Mouse (Mus musculus): Measurements from ENCODE around the gene Hirip3.
A peak's percentile ranks its signal among the peaks of the same experiment; 100 is the strongest.

Hirip3 gene

DNA sequence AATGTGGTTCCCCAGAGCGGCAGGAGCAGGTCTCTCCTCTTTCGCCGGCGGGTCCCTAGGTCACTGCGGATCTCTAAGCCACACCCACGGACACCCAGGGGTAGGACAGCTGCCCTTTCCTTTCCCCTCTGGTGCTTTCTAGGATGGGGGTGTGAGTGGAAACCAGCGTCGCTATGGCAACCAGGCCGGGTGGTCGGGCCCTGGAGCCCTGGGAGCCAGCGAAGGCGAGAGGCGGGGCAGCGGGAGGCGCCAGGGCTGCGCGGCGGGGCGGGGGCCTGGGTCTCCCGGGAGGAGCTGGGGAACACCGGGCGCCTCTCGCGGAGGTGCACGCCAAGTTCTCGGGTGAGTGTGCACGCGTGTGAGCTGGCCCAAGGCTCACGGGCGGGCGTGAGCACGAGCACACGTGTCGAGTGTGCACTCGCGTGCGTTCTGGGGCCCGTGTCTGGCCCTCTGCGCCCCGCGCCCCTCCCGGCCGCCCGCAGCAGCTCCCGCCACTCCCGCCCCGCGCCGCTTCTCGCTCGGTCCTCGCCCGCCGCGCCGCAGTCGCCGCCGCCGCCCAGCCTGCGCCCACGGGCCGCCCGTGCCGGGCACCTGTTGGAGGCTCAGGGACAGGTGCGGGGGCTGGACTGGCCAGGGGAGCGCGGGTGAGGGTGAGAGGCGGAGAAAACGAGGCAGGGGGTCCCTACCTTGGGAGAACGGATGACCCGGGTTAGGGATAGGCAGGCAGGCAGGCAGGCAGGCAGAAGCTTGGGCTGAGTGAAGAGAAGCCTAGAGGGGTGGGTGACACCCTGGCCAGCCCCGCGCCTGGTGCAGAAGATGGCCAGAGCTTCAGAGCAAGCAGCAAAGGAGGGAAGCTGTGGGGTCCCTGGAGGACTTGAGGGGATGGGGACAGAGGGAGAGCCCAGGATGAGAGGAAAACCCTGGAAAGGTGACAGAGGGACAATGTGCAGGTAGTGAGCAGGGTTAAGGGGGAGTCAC, 14.1 kb upstream of the Hirip3 start:
- Histone ChIP-seq H3K4me3 (replicated peaks; ENCODE audit: low read length) (peak overlapping the region; percentile 82), H3K36me3 (ENCODE audit: insufficient read depth, low read length) (peaks cover 35% of the 10 kb centered on the region), H3K4me1 (replicated peaks; ENCODE audit: low read depth, low read length) (peaks cover 47% of the 10 kb centered on the region), H3K27me3 (ENCODE audit: insufficient read depth, low read length) (peaks cover 43% of the 10 kb centered on the region), H3K9me3 (ENCODE audit: low read length) (no peaks in the 10 kb centered on the region)
- TF ChIP-seq POU5F1 (IDR thresholded peaks at IDR 0.05; ENCODE audit: borderline replicate concordance, low read length) = no peak
- no peak for TF ChIP-seq NANOG (IDR thresholded peaks at IDR 0.05; ENCODE audit: borderline replicate concordance, low read length)
- no peak for TF ChIP-seq CTCF (conservative IDR thresholded peaks at IDR 0.05; ENCODE audit: low read length)

DNA sequence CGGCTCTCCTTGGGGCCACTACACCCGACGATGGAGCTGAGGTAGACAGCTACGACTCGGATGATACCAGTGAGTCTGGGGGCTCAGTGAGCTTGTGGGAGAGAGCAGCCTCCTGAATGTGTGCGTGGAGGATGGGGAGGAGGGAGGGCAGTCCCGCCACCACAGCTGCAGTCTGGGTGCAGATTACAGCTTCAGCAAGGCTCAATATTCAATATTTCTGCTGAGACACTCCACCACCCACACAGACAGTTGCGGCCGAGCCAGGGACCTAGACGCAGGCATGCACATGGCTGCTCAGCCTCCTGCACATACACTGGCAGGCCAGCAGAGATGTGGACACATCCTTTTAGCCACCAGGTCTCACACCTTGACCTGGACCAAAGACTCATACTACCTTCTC, 13.0 kb upstream of the Hirip3 start:
- Histone ChIP-seq H3K27me3 (ENCODE audit: insufficient read depth, low read length) (peaks cover 35% of the 10 kb centered on the region), H3K4me1 (replicated peaks; ENCODE audit: low read depth, low read length) (peaks cover 58% of the 10 kb centered on the region), H3K9me3 (ENCODE audit: low read length) (no peaks in the 10 kb centered on the region), H3K36me3 (ENCODE audit: insufficient read depth, low read length) (peaks cover 46% of the 10 kb centered on the region), H3K4me3 (replicated peaks; ENCODE audit: low read length) (peak overlapping the region; percentile 82)
- TF ChIP-seq POU5F1 (IDR thresholded peaks at IDR 0.05; ENCODE audit: borderline replicate concordance, low read length) (no peak), NANOG (IDR thresholded peaks at IDR 0.05; ENCODE audit: borderline replicate concordance, low read length) (no peak), CTCF (conservative IDR thresholded peaks at IDR 0.05; ENCODE audit: low read length) (no peak)

DNA sequence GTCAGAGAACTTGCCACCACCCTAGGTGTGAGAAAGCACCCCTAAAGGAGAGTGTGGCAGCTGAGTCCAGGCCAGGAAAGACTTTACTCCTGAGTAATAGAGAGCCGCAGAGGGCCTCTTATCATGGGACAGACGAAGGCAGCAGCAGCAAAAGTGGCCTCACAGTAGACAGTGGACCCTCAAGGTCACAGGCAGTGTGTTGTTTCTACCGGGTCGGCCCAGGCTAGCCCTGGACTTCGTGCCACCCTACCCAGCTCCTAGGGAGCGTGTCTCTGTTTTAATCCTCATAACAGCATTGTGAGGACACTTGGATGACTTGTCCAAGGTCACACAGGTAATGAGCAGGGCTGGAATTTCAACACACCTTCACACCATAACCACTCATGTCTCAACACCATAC, 11.6 kb upstream of the Hirip3 start:
- H3K4me3 ChIP-seq (replicated peaks; ENCODE audit: low read length) = no peak overlapping the region
- H3K4me1 ChIP-seq (replicated peaks; ENCODE audit: low read depth, low read length) = peaks cover 72% of the 10 kb centered on the region
- H3K27me3 ChIP-seq (ENCODE audit: insufficient read depth, low read length) = peaks cover 32% of the 10 kb centered on the region
- no peaks in the 10 kb centered on the region for H3K9me3 ChIP-seq (ENCODE audit: low read length)
- TF ChIP-seq POU5F1 (IDR thresholded peaks at IDR 0.05; ENCODE audit: borderline replicate concordance, low read length) = no peak
- TF ChIP-seq CTCF (conservative IDR thresholded peaks at IDR 0.05; ENCODE audit: low read length) = no peak
- no peak for TF ChIP-seq NANOG (IDR thresholded peaks at IDR 0.05; ENCODE audit: borderline replicate concordance, low read length)
- peaks cover 59% of the 10 kb centered on the region for H3K36me3 ChIP-seq (ENCODE audit: insufficient read depth, low read length)

DNA sequence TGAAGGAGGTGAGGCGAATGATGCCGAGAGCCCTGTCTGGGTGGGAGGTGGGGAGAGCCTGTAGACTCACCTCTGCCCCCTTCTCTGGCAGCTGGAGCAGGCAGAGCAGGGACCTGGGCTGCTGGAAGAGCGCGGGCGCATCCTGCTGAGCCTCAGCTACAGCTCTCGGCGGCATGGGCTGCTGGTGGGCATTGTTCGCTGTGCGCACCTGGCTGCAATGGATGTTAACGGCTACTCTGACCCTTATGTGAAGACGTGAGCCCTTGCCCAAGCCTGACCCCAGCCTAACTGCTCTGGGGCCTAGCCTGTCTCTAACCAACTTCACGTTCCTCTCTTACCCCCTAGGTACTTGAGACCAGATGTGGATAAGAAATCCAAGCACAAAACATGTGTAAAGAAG, 10.6 kb upstream of the Hirip3 start:
- H3K9me3 ChIP-seq (ENCODE audit: low read length) = no peaks in the 10 kb centered on the region
- peaks cover 32% of the 10 kb centered on the region for H3K27me3 ChIP-seq (ENCODE audit: insufficient read depth, low read length)
- H3K36me3 ChIP-seq (ENCODE audit: insufficient read depth, low read length) = peaks cover 70% of the 10 kb centered on the region
- peaks cover 82% of the 10 kb centered on the region for H3K4me1 ChIP-seq (replicated peaks; ENCODE audit: low read depth, low read length)
- H3K4me3 ChIP-seq (replicated peaks; ENCODE audit: low read length) = peak overlapping the region; percentile 20; the same call in 1 of the 2 replicates
- no peak for TF ChIP-seq POU5F1 (IDR thresholded peaks at IDR 0.05; ENCODE audit: borderline replicate concordance, low read length)
- TF ChIP-seq NANOG (IDR thresholded peaks at IDR 0.05; ENCODE audit: borderline replicate concordance, low read length) = no peak
- TF ChIP-seq CTCF (conservative IDR thresholded peaks at IDR 0.05; ENCODE audit: low read length) = no peak

DNA sequence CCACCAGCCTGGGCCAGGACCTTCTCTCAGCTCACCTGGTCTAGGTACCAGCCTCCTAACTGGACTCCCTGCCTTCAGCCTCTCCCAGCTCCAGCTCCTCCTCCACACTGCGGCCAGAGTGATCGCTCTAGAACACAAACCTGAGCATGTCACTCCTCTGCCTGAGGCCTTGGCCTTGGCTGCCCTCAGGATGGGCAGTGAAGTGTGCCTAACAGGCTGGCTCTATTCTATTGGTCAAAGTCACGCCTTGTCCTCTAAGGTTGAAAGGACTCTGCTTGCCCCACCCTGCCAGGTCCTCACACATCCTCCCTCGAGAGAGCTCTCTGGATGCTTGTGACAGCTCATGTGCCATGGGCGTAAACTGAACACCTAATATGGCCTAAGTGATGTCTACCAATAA, 8.3 kb upstream of the Hirip3 start:
- Histone ChIP-seq H3K9me3 (ENCODE audit: low read length) (no peaks in the 10 kb centered on the region), H3K27me3 (ENCODE audit: insufficient read depth, low read length) (peaks cover 19% of the 10 kb centered on the region), H3K4me1 (replicated peaks; ENCODE audit: low read depth, low read length) (peaks cover 91% of the 10 kb centered on the region), H3K36me3 (ENCODE audit: insufficient read depth, low read length) (peaks cover 91% of the 10 kb centered on the region), H3K4me3 (replicated peaks; ENCODE audit: low read length) (no peak overlapping the region; the same call in 1 of the 2 replicates)
- TF ChIP-seq POU5F1 (IDR thresholded peaks at IDR 0.05; ENCODE audit: borderline replicate concordance, low read length) (no peak), CTCF (conservative IDR thresholded peaks at IDR 0.05; ENCODE audit: low read length) (no peak), NANOG (IDR thresholded peaks at IDR 0.05; ENCODE audit: borderline replicate concordance, low read length) (no peak)

DNA sequence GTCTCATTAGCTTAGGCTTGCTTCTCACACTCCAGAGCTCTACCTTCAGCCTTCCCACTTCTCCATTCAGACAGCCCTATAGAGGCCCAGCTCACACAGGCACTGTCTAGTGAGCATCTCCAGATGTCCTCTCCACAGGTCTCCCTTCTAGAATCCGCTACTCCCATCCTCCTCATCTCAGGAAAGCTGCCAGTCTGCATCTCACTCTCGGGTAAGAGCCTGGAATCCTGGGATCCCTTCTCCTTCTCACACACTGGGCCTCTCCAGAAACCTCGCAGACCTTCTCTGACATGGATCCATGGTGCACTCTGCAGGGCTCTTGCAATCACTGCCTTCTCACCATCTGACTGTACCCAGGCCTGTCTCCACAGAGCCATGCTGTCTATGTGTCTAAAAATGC, 6.1 kb upstream of the Hirip3 start:
- Histone ChIP-seq H3K4me1 (replicated peaks; ENCODE audit: low read depth, low read length) (peaks cover 99% of the 10 kb centered on the region), H3K27me3 (ENCODE audit: insufficient read depth, low read length) (no peaks in the 10 kb centered on the region), H3K9me3 (ENCODE audit: low read length) (no peaks in the 10 kb centered on the region), H3K4me3 (replicated peaks; ENCODE audit: low read length) (peak overlapping the region; percentile 39), H3K36me3 (ENCODE audit: insufficient read depth, low read length) (peaks cover 99% of the 10 kb centered on the region)
- TF ChIP-seq CTCF (conservative IDR thresholded peaks at IDR 0.05; ENCODE audit: low read length) = no peak
- no peak for TF ChIP-seq NANOG (IDR thresholded peaks at IDR 0.05; ENCODE audit: borderline replicate concordance, low read length)
- no peak for TF ChIP-seq POU5F1 (IDR thresholded peaks at IDR 0.05; ENCODE audit: borderline replicate concordance, low read length)

DNA sequence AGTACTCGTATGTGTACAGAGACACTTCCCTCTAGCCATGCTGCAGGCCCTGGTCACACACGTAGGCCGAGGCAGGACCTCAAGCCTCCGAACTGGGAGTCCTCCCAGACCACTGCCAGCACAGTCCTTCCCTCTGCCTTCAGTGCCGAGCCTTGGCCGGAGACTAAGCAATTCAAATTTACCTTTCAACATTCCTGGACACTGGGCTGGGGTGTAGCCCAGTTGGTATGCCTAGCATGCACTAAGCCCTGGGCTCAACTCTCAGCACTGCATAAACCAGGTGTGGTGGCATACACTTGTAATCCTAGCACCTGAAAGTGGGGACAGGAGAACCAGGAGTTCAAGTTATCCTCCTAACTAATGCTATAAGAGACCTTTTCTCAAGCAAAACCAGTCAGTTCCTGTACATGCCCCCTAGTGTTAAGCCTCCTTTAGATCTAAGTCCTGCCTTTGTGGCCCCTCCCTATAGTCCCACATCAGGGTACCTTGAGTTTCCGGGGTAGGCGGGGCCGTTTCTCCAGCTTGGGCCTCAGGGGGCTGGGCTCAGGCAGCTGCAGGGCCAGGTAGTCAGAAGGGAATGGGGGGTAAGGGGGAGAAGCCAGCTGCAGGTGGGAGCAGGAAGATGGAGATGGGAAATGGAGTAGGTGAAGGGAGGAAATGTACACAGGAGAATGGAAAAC, 4.9 kb upstream of the Hirip3 start:
- no peaks in the 10 kb centered on the region for H3K9me3 ChIP-seq (ENCODE audit: low read length)
- H3K4me3 ChIP-seq (replicated peaks; ENCODE audit: low read length) = peak overlapping the region; percentile 39
- H3K4me1 ChIP-seq (replicated peaks; ENCODE audit: low read depth, low read length) = peaks cover 93% of the 10 kb centered on the region
- TF ChIP-seq POU5F1 (IDR thresholded peaks at IDR 0.05; ENCODE audit: borderline replicate concordance, low read length) = no peak
- H3K27me3 ChIP-seq (ENCODE audit: insufficient read depth, low read length) = no peaks in the 10 kb centered on the region
- peaks cover 93% of the 10 kb centered on the region for H3K36me3 ChIP-seq (ENCODE audit: insufficient read depth, low read length)

DNA sequence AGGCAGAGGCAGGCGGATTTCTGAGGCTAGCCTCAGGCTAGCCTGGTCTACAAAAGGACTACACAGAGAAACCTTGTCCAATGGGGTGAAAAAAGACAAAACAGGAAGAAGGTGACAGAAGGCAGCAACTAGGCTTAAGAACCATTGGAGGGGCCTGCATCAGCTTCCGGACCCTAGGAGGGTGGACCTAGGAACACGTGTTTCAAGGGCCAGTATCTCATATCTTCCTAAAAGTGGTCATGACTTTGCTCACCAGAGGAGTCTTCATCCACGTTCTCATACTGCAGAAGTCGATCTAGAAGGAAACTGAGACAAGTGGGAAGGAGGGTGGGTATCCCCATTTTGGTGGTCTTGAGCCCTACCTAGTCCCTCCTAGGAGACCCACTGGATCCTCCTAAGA, 785 bp upstream of the Hirip3 start:
- peaks cover 83% of the 10 kb centered on the region for H3K36me3 ChIP-seq (ENCODE audit: insufficient read depth, low read length)
- peaks cover 85% of the 10 kb centered on the region for H3K4me1 ChIP-seq (replicated peaks; ENCODE audit: low read depth, low read length)
- H3K27me3 ChIP-seq (ENCODE audit: insufficient read depth, low read length) = no peaks in the 10 kb centered on the region
- H3K4me3 ChIP-seq (replicated peaks; ENCODE audit: low read length) = peak overlapping the region; percentile 95
- peaks cover 6% of the 10 kb centered on the region for H3K9me3 ChIP-seq (ENCODE audit: low read length)
- TF ChIP-seq NANOG (IDR thresholded peaks at IDR 0.05; ENCODE audit: borderline replicate concordance, low read length) = no peak
- TF ChIP-seq CTCF (conservative IDR thresholded peaks at IDR 0.05; ENCODE audit: low read length) = no peak
- TF ChIP-seq POU5F1 (IDR thresholded peaks at IDR 0.05; ENCODE audit: borderline replicate concordance, low read length) = no peak
